Mouse (Mus musculus): ENCODE results near the gene Aup1.

DNA sequence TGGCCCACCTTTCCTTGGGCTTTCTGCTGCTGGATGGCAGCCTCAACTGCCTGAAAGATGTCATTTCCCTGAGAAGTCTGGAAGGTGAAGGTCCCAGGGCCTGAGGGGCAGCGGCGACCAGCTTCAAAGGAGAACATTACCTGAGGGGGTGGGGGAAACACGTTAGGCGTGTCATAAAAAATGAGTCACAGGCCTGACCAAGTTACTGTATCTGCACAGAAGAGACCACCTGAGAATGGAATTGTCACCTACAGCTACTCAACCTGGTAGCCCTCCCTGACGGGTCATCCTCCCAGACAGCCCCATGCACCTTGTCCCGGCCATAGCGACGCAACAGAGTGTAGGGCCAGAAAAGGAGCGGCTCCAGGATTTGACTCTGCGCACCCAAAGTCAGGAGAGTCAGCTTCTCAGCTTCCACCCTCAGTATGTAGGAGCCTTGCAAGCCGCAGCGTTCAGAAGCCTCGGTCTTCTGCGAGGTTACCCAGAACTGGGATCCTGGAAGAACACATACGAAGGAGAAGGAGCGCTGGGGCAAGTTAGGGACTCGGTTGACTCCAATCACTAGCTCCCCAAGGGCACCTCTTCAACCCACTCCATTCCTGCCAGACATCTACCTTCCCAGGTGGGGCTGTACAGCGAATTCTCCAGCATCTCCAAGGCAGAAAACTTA, 22.3 kb upstream of the Aup1 start:
- TF ChIP-seq CTCF (IDR thresholded peaks at IDR 0.05; ENCODE audit: extremely low read depth, insufficient read depth, insufficient read length, insufficient replicate concordance) (no peak), POLR2A (IDR thresholded peaks at IDR 0.05; ENCODE audit: low read depth, low read length) (no peak)
